Mouse (Mus musculus): ENCODE measurements around the gene Panx1. TPM values are rescaled to one million over a fixed set of nuclear protein-coding genes. Genes with fewer than 3 reads are reported as not detected.

Panx1 gene
- polyA plus RNA-seq (2017; shearing (Covaris generic)), result 100 to 1,000 TPM; 151 to 174 TPM

DNA sequence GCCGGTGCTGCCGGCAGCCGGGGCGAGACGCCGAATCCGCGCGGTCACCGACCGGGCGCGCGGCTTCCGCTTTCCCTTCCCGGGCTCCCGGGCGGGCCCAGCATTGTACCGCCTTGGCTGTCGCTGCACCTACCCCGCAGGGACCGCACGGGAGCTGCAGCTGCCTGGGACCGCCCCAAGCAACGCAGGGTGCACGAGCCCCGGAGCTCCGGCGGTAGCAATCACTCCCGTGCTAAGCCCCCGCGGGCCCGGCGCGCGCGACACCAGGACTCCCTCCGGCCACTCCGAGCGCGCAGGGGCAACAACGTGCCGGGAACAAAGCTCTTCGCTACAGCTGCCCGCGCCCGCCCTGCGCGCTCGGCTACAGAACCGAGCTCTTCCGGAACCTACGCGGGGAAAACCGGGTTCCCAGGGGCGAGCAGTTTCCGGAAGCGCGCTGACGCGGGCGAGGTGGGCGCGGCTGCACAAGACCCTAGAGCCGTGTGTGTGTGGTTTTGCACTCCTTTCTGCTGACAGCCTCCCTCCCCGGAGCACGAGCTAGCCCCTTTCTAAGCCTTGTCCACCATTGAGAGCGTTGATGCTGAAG lies at the start of gene Panx1:
Panx1 (minus strand) TSS at position 395 of the 586 bp plus-strand sequence.

Other genes starting within 250 kb of the Panx1 start
- gene Gpr83, start 185.3 kb downstream of the Panx1 start, polyA plus RNA-seq (2017; shearing (Covaris generic)), result 100 to 1,000 TPM in 1 of 2 experiments, 10 to 100 TPM in 1; 76.0 to 121 TPM
- gene Izumo1r, start 141.5 kb downstream of the Panx1 start, polyA plus RNA-seq (2017; shearing (Covaris generic)), result 100 to 1,000 TPM; 496 to 727 TPM
- not detected for gene Hephl1, start 66.6 kb upstream of the Panx1 start, polyA plus RNA-seq (2017; shearing (Covaris generic))
- gene Vstm5, start 193.6 kb upstream of the Panx1 start, polyA plus RNA-seq (2017; shearing (Covaris generic)), result under 1 TPM in 1 of 2 experiments, not detected in 1; 0.34 TPM
- gene Med17, start 234.5 kb upstream of the Panx1 start, polyA plus RNA-seq (2017; shearing (Covaris generic)), result 10 to 100 TPM; 53.2 to 65.5 TPM